Mouse (Mus musculus) heart, embryonic 12.5 days (tissue): Measurements from ENCODE around the gene Gm21970. TPM values are rescaled to one million over a fixed set of nuclear protein-coding genes. Genes with fewer than 3 reads are reported as not detected.

Experiments used
- ATAC-seq: fragments of 200-750 bp; cut with Nextera tagmentation; 2 replicates; pipeline ENCODE4 v1.8.0; 2017; ENCODE audit warnings: moderate TSS enrichment, moderate library complexity; ENCODE audit not compliant: insufficient number of reproducible peaks, low FRiP score
- H3K27ac ChIP-seq: fragments of 300-500 bp; sonication (generic); 2 replicates; pipeline ENCODE4 v1.5.1; 2016; ENCODE audit warnings: mild to moderate bottlenecking, moderate library complexity; ENCODE audit not compliant: poor library complexity, severe bottlenecking
- H3K27me3 ChIP-seq: fragments of 300-500 bp; sonication (generic); replicated peaks from 2 replicates; pipeline ENCODE4 v1.6.1; 2016; ENCODE audit warnings: mild to moderate bottlenecking, moderate library complexity
- H3K36me3 ChIP-seq: fragments of 300-500 bp; sonication (generic); 2 replicates; pipeline ENCODE4 v1.6.1; 2016; ENCODE audit warnings: mild to moderate bottlenecking, moderate library complexity
- H3K4me1 ChIP-seq: fragments of 300-500 bp; sonication (generic); replicated peaks from 2 replicates; pipeline ENCODE4 v1.6.1; 2016; ENCODE audit warnings: mild to moderate bottlenecking
- H3K4me2 ChIP-seq: fragments of 300-500 bp; sonication (generic); 2 replicates; pipeline ENCODE4 v1.6.1; 2016; ENCODE audit warnings: mild to moderate bottlenecking, moderate library complexity
- H3K4me3 ChIP-seq: fragments of 300-500 bp; sonication (generic); 2 replicates; pipeline ENCODE4 v1.5.1; 2016; ENCODE audit warnings: mild to moderate bottlenecking
- H3K9ac ChIP-seq: fragments of 300-500 bp; sonication (generic); 2 replicates; pipeline ENCODE4 v1.6.1; 2016; ENCODE audit warnings: mild to moderate bottlenecking, moderate library complexity
- H3K9me3 ChIP-seq: fragments of 300-500 bp; sonication (generic); replicated peaks from 2 replicates; pipeline ENCODE4 v1.6.1; 2016; ENCODE audit warnings: mild to moderate bottlenecking, moderate library complexity
- WGBS: fragments of 180-500 bp; shearing (Covaris S2); methylation state at CpG from one replicate; pipeline ENCODE4 v1.1.7; 2016; 5-methylcytosine and 5-hydroxymethylcytosine counted together
- polyA plus RNA-seq: library from polyadenylated mRNA; unstranded; fragments of >200 nt; fragmentation: Nextera tagmentation; extraction: Ambion mirVana; gene quantifications from 2 replicates; pipeline ENCODE4 v1.2.1, GENCODE M21; 2016

Gm21970 gene
- polyA plus RNA-seq, 1 experiment from 2014 or later = not detected

GRCm38 (mm10) chr16:91386419-91387120 is 5.0 kb upstream of the Gm21970 start:
- no peak for ATAC-seq
- H3K36me3 ChIP-seq = peaks cover 49% of the 10 kb centered on the region

GRCm38 (mm10) chr16:91387121-91387486 is 4.4 kb upstream of the Gm21970 start:
- H3K4me1 ChIP-seq = peaks cover 10% of the 10 kb centered on the region; the same call in 1 of the 2 replicates
- peaks cover 54% of the 10 kb centered on the region for H3K36me3 ChIP-seq
- H3K27me3 ChIP-seq = no peaks in the 10 kb centered on the region
- H3K9me3 ChIP-seq = peaks cover 6% of the 10 kb centered on the region
- H3K27ac ChIP-seq = no peak overlapping the region
- no peak overlapping the region for H3K4me3 ChIP-seq
- no peak for ATAC-seq
- WGBS = 80% methylated on average over 3 of the region's 3 CpGs
- H3K9ac ChIP-seq = no peak overlapping the region
- H3K4me2 ChIP-seq = no peak overlapping the region

More at GRCm38 (mm10) chr16:91386419-91387120, 5.0 kb upstream of the Gm21970 start:
- H3K4me1 ChIP-seq = peaks cover 10% of the 10 kb centered on the region; the same call in 1 of the 2 replicates
- H3K4me3 ChIP-seq = no peak overlapping the region
- H3K4me2 ChIP-seq = no peak overlapping the region
- 91% methylated on average over 10 of the region's 10 CpGs for WGBS
- no peak overlapping the region for H3K9ac ChIP-seq
- H3K9me3 ChIP-seq = peaks cover 6% of the 10 kb centered on the region
- H3K27me3 ChIP-seq = no peaks in the 10 kb centered on the region
- H3K27ac ChIP-seq = no peak overlapping the region

- peaks cover 6% of the 10 kb centered on the region for H3K9me3 ChIP-seq
- WGBS = 83% methylated on average over 4 of the region's 4 CpGs
Measured at GRCm38 (mm10) chr16:91390100-91390499, 1.4 kb upstream of the Gm21970 start.

GRCm38 (mm10) chr16:91394826-91395410 is 3.4 kb downstream of the Gm21970 start:
- H3K27me3 ChIP-seq = no peaks in the 10 kb centered on the region
- WGBS = 68% methylated on average over 4 of the region's 4 CpGs
- H3K4me2 ChIP-seq = no peak overlapping the region
- peaks cover 49% of the 10 kb centered on the region for H3K36me3 ChIP-seq
- no peak overlapping the region for H3K9ac ChIP-seq
- ATAC-seq = no peak
- H3K4me3 ChIP-seq = no peak overlapping the region
- H3K4me1 ChIP-seq = no peaks in the 10 kb centered on the region
- H3K9me3 ChIP-seq = no peaks in the 10 kb centered on the region
- no peak overlapping the region for H3K27ac ChIP-seq

More at GRCm38 (mm10) chr16:91390100-91390499, 1.4 kb upstream of the Gm21970 start:
- Histone ChIP-seq H3K36me3 (peaks cover 65% of the 10 kb centered on the region), H3K9ac (no peak overlapping the region), H3K27ac (no peak overlapping the region), H3K4me2 (no peak overlapping the region), H3K4me1 (peaks cover 7% of the 10 kb centered on the region; the same call in 1 of the 2 replicates), H3K27me3 (no peaks in the 10 kb centered on the region), H3K4me3 (no peak overlapping the region)
- no peak for ATAC-seq

- no peak overlapping the region for H3K4me2 ChIP-seq
- WGBS = 68% methylated on average over 8 of the region's 8 CpGs
- peaks cover 50% of the 10 kb centered on the region for H3K36me3 ChIP-seq
- no peaks in the 10 kb centered on the region for H3K4me1 ChIP-seq
- H3K27me3 ChIP-seq = no peaks in the 10 kb centered on the region
- no peaks in the 10 kb centered on the region for H3K9me3 ChIP-seq
- no peak overlapping the region for H3K9ac ChIP-seq
- H3K4me3 ChIP-seq = no peak overlapping the region
- no peak for ATAC-seq
- no peak overlapping the region for H3K27ac ChIP-seq
Measured at GRCm38 (mm10) chr16:91395633-91396392, 4.3 kb downstream of the Gm21970 start.

- Histone ChIP-seq H3K27ac (no peak overlapping the region), H3K4me2 (no peak overlapping the region), H3K36me3 (peaks cover 47% of the 10 kb centered on the region), H3K27me3 (no peaks in the 10 kb centered on the region), H3K4me1 (no peaks in the 10 kb centered on the region), H3K9me3 (no peaks in the 10 kb centered on the region), H3K4me3 (no peak overlapping the region), H3K9ac (no peak overlapping the region)
- 40% methylated on average over 10 of the region's 10 CpGs for WGBS
- ATAC-seq = peak; percentile 60; the same call in 1 of the 2 replicates
Measured at GRCm38 (mm10) chr16:91396844-91397537, 5.5 kb downstream of the Gm21970 start.

- H3K36me3 ChIP-seq = peaks cover 43% of the 10 kb centered on the region
- H3K9ac ChIP-seq = no peak overlapping the region
- WGBS = 93% methylated on average over 12 of the region's 12 CpGs
- H3K27me3 ChIP-seq = no peaks in the 10 kb centered on the region
- no peak overlapping the region for H3K27ac ChIP-seq
- no peak overlapping the region for H3K4me2 ChIP-seq
- H3K4me1 ChIP-seq = no peaks in the 10 kb centered on the region
- no peaks in the 10 kb centered on the region for H3K9me3 ChIP-seq
- no peak for ATAC-seq
- H3K4me3 ChIP-seq = no peak overlapping the region
Measured at GRCm38 (mm10) chr16:91398030-91398429, 6.5 kb downstream of the Gm21970 start.

GRCm38 (mm10) chr16:91398944-91399343 is 7.4 kb downstream of the Gm21970 start:
- H3K27me3 ChIP-seq = no peaks in the 10 kb centered on the region
- H3K4me2 ChIP-seq = no peak overlapping the region
- H3K4me1 ChIP-seq = no peaks in the 10 kb centered on the region
- ATAC-seq = no peak
- H3K36me3 ChIP-seq = peaks cover 42% of the 10 kb centered on the region
- no peak overlapping the region for H3K9ac ChIP-seq
- no peak overlapping the region for H3K4me3 ChIP-seq
- 94% methylated on average over 7 of the region's 7 CpGs for WGBS
- no peaks in the 10 kb centered on the region for H3K9me3 ChIP-seq
- no peak overlapping the region for H3K27ac ChIP-seq

- Histone ChIP-seq H3K9ac (no peak overlapping the region), H3K4me1 (peaks cover 5% of the 10 kb centered on the region; the same call in 1 of the 2 replicates), H3K27me3 (no peaks in the 10 kb centered on the region), H3K36me3 (peaks cover 27% of the 10 kb centered on the region), H3K27ac (no peak overlapping the region), H3K4me3 (no peak overlapping the region), H3K9me3 (no peaks in the 10 kb centered on the region), H3K4me2 (no peak overlapping the region)
- WGBS = 86% methylated on average over 6 of the region's 6 CpGs
- ATAC-seq = no peak
Measured at GRCm38 (mm10) chr16:91401569-91402165, 10.1 kb downstream of the Gm21970 start.

- 68% methylated on average over 9 of the region's 9 CpGs for WGBS
- Histone ChIP-seq H3K27ac (no peak overlapping the region), H3K9me3 (no peaks in the 10 kb centered on the region), H3K4me2 (no peak overlapping the region), H3K27me3 (no peaks in the 10 kb centered on the region), H3K4me1 (peaks cover 21% of the 10 kb centered on the region), H3K9ac (no peak overlapping the region), H3K4me3 (no peak overlapping the region), H3K36me3 (peaks cover 31% of the 10 kb centered on the region)
- no peak for ATAC-seq
Measured at GRCm38 (mm10) chr16:91403784-91404183, 12.3 kb downstream of the Gm21970 start.
